In the genomic region with DNA sequence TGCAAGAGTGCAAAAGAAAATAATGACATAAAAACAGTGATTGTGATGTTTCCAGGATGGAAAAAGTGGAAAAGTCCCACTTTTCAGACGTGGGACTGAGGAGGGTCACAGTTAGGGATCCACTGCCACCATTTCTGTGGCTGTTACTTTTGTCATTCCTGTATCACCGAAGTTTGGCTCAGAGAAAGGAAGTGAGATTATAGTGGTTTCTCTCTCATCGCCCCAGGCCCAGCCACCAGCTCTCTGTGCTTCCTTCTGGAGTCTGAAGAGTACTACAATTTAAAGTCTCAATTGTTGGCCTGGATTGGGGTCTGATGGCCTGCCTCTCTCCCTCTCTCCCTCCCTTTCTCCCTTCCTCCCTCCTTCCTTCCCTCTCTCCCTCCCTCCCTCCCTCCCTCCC, we compare ENCODE assay signal across 26 mouse cellular contexts. TPM values are rescaled to one million over a fixed set of nuclear protein-coding genes. Genes with fewer than 3 reads are reported as not detected.
DNase-seq lines count a peak whose midpoint lies in the region; ATAC-seq and TF ChIP-seq lines count a peak whose summit lies in the region.
"Had no signal": no experiment of that assay in that cellular context is flagged by ENCODE, and none has a peak within 500 bp of the region (broad histone marks: within the 10 kb centered on the region; RNA-seq: fewer than 3 reads in every experiment).

No protein-coding gene starts in this region.

- H3K27ac ChIP-seq in hindbrain, embryonic 14.5 days = peak overlapping the region; percentile 32; the same call in 1 of the 2 replicates
- H3K27ac ChIP-seq in hindbrain, embryonic 12.5 days = no peak overlapping the region
- H3K27ac ChIP-seq in midbrain, embryonic 14.5 days (replicated peaks; ENCODE audit: low read depth, low read length) = 0 out of 2 replicates have a peak overlapping the region, but pooled peaks have one; percentile 13
- H3K27ac ChIP-seq in midbrain, embryonic 11.5 days (ENCODE audit: low read depth, low read length) = no peak overlapping the region
- no peak overlapping the region for H3K27ac ChIP-seq in lung, postnatal 0 days (ENCODE audit: low read length)
- H3K27ac ChIP-seq: embryonic facial prominence, embryonic 13.5 days; gastrocnemius, adult 2 months; heart, embryonic 15.5 days; kidney, postnatal 0 days; limb, embryonic 10.5 days; liver, embryonic 15.5 days; lung, embryonic 15.5 days; macrophage; stomach, embryonic 15.5 days had no signal

- no peak overlapping the region for H3K4me3 ChIP-seq in hindbrain, embryonic 14.5 days (replicated peaks; ENCODE audit: low read length)
- no peak overlapping the region for H3K4me3 ChIP-seq in hindbrain, embryonic 12.5 days
- no peak overlapping the region for H3K4me3 ChIP-seq in midbrain, embryonic 14.5 days (replicated peaks; ENCODE audit: low read depth, low read length)
- no peak overlapping the region for H3K4me3 ChIP-seq in midbrain, embryonic 11.5 days (ENCODE audit: low read depth, low read length)
- H3K4me3 ChIP-seq in lung, postnatal 0 days (ENCODE audit: low read depth, low read length) = no peak overlapping the region
- H3K4me3 ChIP-seq: embryonic facial prominence, embryonic 13.5 days; erythroblast, embryonic 14.5 days; gastrocnemius, adult 2 months; heart, embryonic 15.5 days; limb, embryonic 10.5 days; liver, embryonic 15.5 days; lung, embryonic 15.5 days; midbrain, embryonic 15.5 days; stomach, embryonic 15.5 days had no signal

- no peak for TF ChIP-seq EP300 in lung, postnatal 0 days (IDR thresholded peaks at IDR 0.05)

- H3K27me3 ChIP-seq in hindbrain, embryonic 14.5 days (ENCODE audit: control insufficient read depth, insufficient read depth, low read length) = no peaks in the 10 kb centered on the region
- H3K27me3 ChIP-seq in hindbrain, embryonic 12.5 days = no peaks in the 10 kb centered on the region
- no peaks in the 10 kb centered on the region for H3K27me3 ChIP-seq in midbrain, embryonic 14.5 days (ENCODE audit: control insufficient read depth, insufficient read depth, low read length)
- no peaks in the 10 kb centered on the region for H3K27me3 ChIP-seq in midbrain, embryonic 11.5 days (ENCODE audit: control insufficient read depth, insufficient read depth, low read length)
- no peaks in the 10 kb centered on the region for H3K27me3 ChIP-seq in lung, postnatal 0 days (replicated peaks; ENCODE audit: insufficient read depth, low read length)
- H3K27me3 ChIP-seq: liver, embryonic 15.5 days; midbrain, embryonic 15.5 days; stomach, embryonic 15.5 days had no signal

- H3K4me2 ChIP-seq in hindbrain, embryonic 14.5 days (replicated peaks) = no peak overlapping the region
- H3K4me2 ChIP-seq in hindbrain, embryonic 12.5 days (replicated peaks) = no peak overlapping the region
- H3K4me2 ChIP-seq in midbrain, embryonic 14.5 days (ENCODE audit: low read length) = no peak overlapping the region
- H3K4me2 ChIP-seq in midbrain, embryonic 11.5 days = no peak overlapping the region
- H3K4me2 ChIP-seq in lung, postnatal 0 days (replicated peaks; ENCODE audit: low read depth, low read length) = no peak overlapping the region
- H3K4me2 ChIP-seq: embryonic facial prominence, embryonic 13.5 days; heart, embryonic 15.5 days; liver, embryonic 15.5 days; lung, embryonic 15.5 days; midbrain, embryonic 15.5 days; stomach, embryonic 15.5 days had no signal

- WGBS in hindbrain, embryonic 14.5 days = 71% methylated on average over 3 of the region's 3 CpGs
- 71% methylated on average over 3 of the region's 3 CpGs for WGBS in hindbrain, embryonic 12.5 days
- 78% methylated on average over 3 of the region's 3 CpGs for WGBS in midbrain, embryonic 14.5 days
- WGBS in midbrain, embryonic 11.5 days = 85% methylated on average over 3 of the region's 3 CpGs
- WGBS in lung, postnatal 0 days = 48% methylated on average over 3 of the region's 3 CpGs

- ATAC-seq in hindbrain, embryonic 14.5 days (ENCODE audit: low FRiP score) = no peak
- no peak for ATAC-seq in hindbrain, embryonic 12.5 days (ENCODE audit: low FRiP score)
- no peak for ATAC-seq in midbrain, embryonic 14.5 days (ENCODE audit: low FRiP score, low TSS enrichment)
- ATAC-seq in midbrain, embryonic 11.5 days (ENCODE audit: low FRiP score) = no peak
- ATAC-seq in megakaryocyte progenitor cell, adult 5-6 weeks (replicated peaks; ENCODE audit: poor library complexity) = peak; percentile 52; the same call in 1 of the 2 replicates
- no peak for ATAC-seq in lung, postnatal 0 days
- ATAC-seq: midbrain, embryonic 15.5 days had no signal

- H3K9me3 ChIP-seq in hindbrain, embryonic 14.5 days (ENCODE audit: control insufficient read depth, low read length) = peaks cover 6% of the 10 kb centered on the region
- peaks cover 4% of the 10 kb centered on the region; the same call in 1 of the 2 replicates for H3K9me3 ChIP-seq in hindbrain, embryonic 12.5 days (replicated peaks)
- H3K9me3 ChIP-seq in midbrain, embryonic 14.5 days (ENCODE audit: control insufficient read depth, low read length) = peaks cover 5% of the 10 kb centered on the region
- H3K9me3 ChIP-seq in midbrain, embryonic 11.5 days (ENCODE audit: control insufficient read depth, low read length) = no peaks in the 10 kb centered on the region; the same call in 1 of the 2 replicates
- no peaks in the 10 kb centered on the region for H3K9me3 ChIP-seq in lung, postnatal 0 days (ENCODE audit: low read length)
- H3K9me3 ChIP-seq: limb, embryonic 10.5 days; liver, embryonic 15.5 days; lung, embryonic 15.5 days; midbrain, embryonic 15.5 days; stomach, embryonic 15.5 days had no signal

- no peak for TF ChIP-seq CTCF in lung, postnatal 0 days (IDR thresholded peaks at IDR 0.05)

- no peak overlapping the region for H3K9ac ChIP-seq in hindbrain, embryonic 14.5 days
- no peak overlapping the region for H3K9ac ChIP-seq in hindbrain, embryonic 12.5 days
- H3K9ac ChIP-seq in midbrain, embryonic 14.5 days (replicated peaks; ENCODE audit: low read length) = no peak overlapping the region
- no peak overlapping the region for H3K9ac ChIP-seq in midbrain, embryonic 11.5 days (ENCODE audit: low read length)
- H3K9ac ChIP-seq in lung, postnatal 0 days (replicated peaks; ENCODE audit: low read depth) = no peak overlapping the region
- H3K9ac ChIP-seq: embryonic facial prominence, embryonic 13.5 days; heart, embryonic 15.5 days; liver, embryonic 15.5 days; lung, embryonic 15.5 days; midbrain, embryonic 15.5 days; stomach, embryonic 15.5 days had no signal

- DNase-seq in hindbrain, embryonic 14.5 days (ENCODE audit: low spot score) = no peak
- DNase-seq in midbrain, embryonic 14.5 days = no peak
- DNase-seq in midbrain, embryonic 11.5 days (ENCODE audit: low spot score, missing footprints) = no peak
- no peak for DNase-seq in lung, postnatal 10 days
- no peak for DNase-seq in lung, postnatal 0 days (ENCODE audit: low spot score)
- DNase-seq: adrenal gland, postnatal 10 days; cerebellum, adult 18-20 months; cerebellum, postnatal 25 days; gastrocnemius, adult 2 months; heart, postnatal 36 days; kidney, adult 2 months; liver; right cerebral cortex, postnatal 4 days; thymus, postnatal 25 days had no signal

- peaks cover 17% of the 10 kb centered on the region for H3K4me1 ChIP-seq in hindbrain, embryonic 14.5 days (replicated peaks; ENCODE audit: control insufficient read depth, insufficient read depth, low read length)
- H3K4me1 ChIP-seq in hindbrain, embryonic 12.5 days = peaks cover 19% of the 10 kb centered on the region
- H3K4me1 ChIP-seq in midbrain, embryonic 14.5 days (ENCODE audit: control insufficient read depth, insufficient read depth, low read length) = peaks cover 10% of the 10 kb centered on the region
- no peaks in the 10 kb centered on the region; the same call in 1 of the 2 replicates for H3K4me1 ChIP-seq in midbrain, embryonic 11.5 days (ENCODE audit: control insufficient read depth, insufficient read depth, low read length)
- H3K4me1 ChIP-seq in lung, postnatal 0 days (ENCODE audit: insufficient read depth, low read depth, low read length) = no peaks in the 10 kb centered on the region
- H3K4me1 ChIP-seq: liver, embryonic 15.5 days had no signal

- H3K36me3 ChIP-seq in hindbrain, embryonic 14.5 days (replicated peaks; ENCODE audit: control insufficient read depth, insufficient read depth) = peaks cover 39% of the 10 kb centered on the region
- peaks cover 14% of the 10 kb centered on the region for H3K36me3 ChIP-seq in hindbrain, embryonic 12.5 days
- H3K36me3 ChIP-seq in midbrain, embryonic 14.5 days (ENCODE audit: control insufficient read depth, insufficient read depth, low read length) = peaks cover 23% of the 10 kb centered on the region
- no peaks in the 10 kb centered on the region for H3K36me3 ChIP-seq in midbrain, embryonic 11.5 days (ENCODE audit: control insufficient read depth, insufficient read depth, low read length)
- H3K36me3 ChIP-seq in lung, postnatal 0 days (ENCODE audit: insufficient read depth, low read length) = no peaks in the 10 kb centered on the region
- H3K36me3 ChIP-seq: embryonic facial prominence, embryonic 13.5 days; heart, embryonic 15.5 days; limb, embryonic 10.5 days; liver, embryonic 15.5 days; lung, embryonic 15.5 days; stomach, embryonic 15.5 days had no signal

RNA-seq across cellular contexts. Expression of gene Sec13, which starts 59.4 kb away (rescaled TPM):
- polyA plus RNA-seq in hindbrain, embryonic 14.5 days (2014; fragmentation: Nextera tagmentation; extraction: Ambion mirVana) = 196 TPM in 2 replicates
- polyA plus RNA-seq in hindbrain, embryonic 12.5 days (2016; fragmentation: Nextera tagmentation; extraction: Ambion mirVana) = 235 and 238 TPM in 2 replicates
- 205 and 211 TPM in 2 replicates for polyA plus RNA-seq in midbrain, embryonic 14.5 days (2014; fragmentation: Nextera tagmentation; extraction: Ambion mirVana)
- polyA plus RNA-seq in midbrain, embryonic 11.5 days (2014; fragmentation: Nextera tagmentation; extraction: Ambion mirVana) = 250 and 264 TPM in 2 replicates
- 113 and 148 TPM in 2 replicates for total RNA-seq in megakaryocyte progenitor cell, adult 5-6 weeks (2015)
- 157 and 159 TPM in 2 replicates for total RNA-seq in megakaryocyte progenitor cell, adult 5-6 weeks (2017)
- 163 and 178 TPM in 2 replicates for polyA plus RNA-seq in lung, postnatal 0 days (2015; fragmentation: Nextera tagmentation; extraction: Ambion mirVana)

Comparison
In these comparisons a context has a peak if more than half of its experiments do, and no peak if none do; other contexts are left out.
1. H3K27ac ChIP-seq: peak in hindbrain, embryonic 14.5 days (single experiment) and midbrain, embryonic 14.5 days (single experiment); none in hindbrain, embryonic 12.5 days (single experiment), midbrain, embryonic 11.5 days (single experiment) and lung, postnatal 0 days (single experiment).